Mouse (Mus musculus) myocyte (in vitro differentiated cells): ENCODE measurements around the gene Tagln.

Experiments used
- CEBPB ChIP-seq: IDR thresholded peaks from 2 replicates; pipeline ENCODE4 v1.6.1; 2011; ENCODE audit warnings: mild to moderate bottlenecking, moderate library complexity; ENCODE audit not compliant: poor library complexity, insufficient read depth, severe bottlenecking
- E2F4 ChIP-seq: IDR thresholded peaks from one replicate; pipeline ENCODE4 v1.6.1; 2011; ENCODE audit warnings: mild to moderate bottlenecking, control low read depth, moderate library complexity; ENCODE audit not compliant: insufficient read depth
- MAX ChIP-seq: IDR thresholded peaks from one replicate; pipeline ENCODE4 v1.6.1; 2011; ENCODE audit warnings: low read depth, mild to moderate bottlenecking, control low read depth
- MYOD1 ChIP-seq, 3 experiments: IDR thresholded peaks; one replicate each; pipeline ENCODE4 v1.6.1; 2011; ENCODE audit warnings: control low read depth in 2 of 3, low read depth in 2 of 3, mild to moderate bottlenecking in 2 of 3, moderate library complexity in 1 of 3; ENCODE audit not compliant: insufficient read length in 2 of 3, control insufficient read depth in 1 of 3
- MYOG ChIP-seq, 3 experiments: IDR thresholded peaks; one replicate each; pipeline ENCODE4 v1.6.1; 2011; ENCODE audit warnings: control low read depth in 2 of 3, low read depth in 2 of 3, mild to moderate bottlenecking in 2 of 3; ENCODE audit not compliant: insufficient read length in 2 of 3, control insufficient read depth in 1 of 3, insufficient read depth in 1 of 3
- POLR2A ChIP-seq: IDR thresholded peaks from one replicate; pipeline ENCODE4 v1.6.1; 2011; ENCODE audit warnings: low read depth, mild to moderate bottlenecking, control low read depth, moderate library complexity; ENCODE audit not compliant: insufficient read length
- REST ChIP-seq: IDR thresholded peaks from one replicate; pipeline ENCODE4 v1.6.1; 2011; ENCODE audit warnings: mild to moderate bottlenecking, control low read depth, moderate library complexity; ENCODE audit not compliant: insufficient read depth, insufficient read length
- TCF12 ChIP-seq: IDR thresholded peaks from one replicate; pipeline ENCODE4 v1.6.1; 2011; ENCODE audit warnings: mild to moderate bottlenecking, control low read depth; ENCODE audit not compliant: poor library complexity, insufficient read depth, severe bottlenecking
- USF1 ChIP-seq: IDR thresholded peaks from one replicate; pipeline ENCODE4 v1.6.1; 2011; ENCODE audit warnings: low read depth, mild to moderate bottlenecking, control low read depth, moderate library complexity

GRCm38 (mm10) chr9:45929285-45929684, 6.6 kb downstream of the Tagln start:
- no peak for TF ChIP-seq POLR2A
- TF ChIP-seq MYOG (IDR thresholded peaks at IDR 0.05; ENCODE audit: control insufficient read depth in 1 of 3, insufficient read depth in 1 of 3, insufficient read length in 2 of 3, low read depth in 2 of 3): peak in 2 of 3 experiments; percentile 4 to 61
- no peak for TF ChIP-seq USF1
- no peak for TF ChIP-seq E2F4
- no peak for TF ChIP-seq MAX
- no peak for TF ChIP-seq TCF12
- peak in 2 of 3 experiments; percentile 69 to 71 for TF ChIP-seq MYOD1 (IDR thresholded peaks at IDR 0.05; ENCODE audit: control insufficient read depth in 1 of 3, insufficient read length in 2 of 3, low read depth in 2 of 3)
- no peak for TF ChIP-seq CEBPB
- no peak for TF ChIP-seq REST
